Mouse (Mus musculus) ES-E14 (cell line): ENCODE measurements around the gene Rbp3.

Experiments used
- CHD2 ChIP-seq: IDR thresholded peaks from 2 replicates; pipeline ENCODE4 v1.6.1; 2014; ENCODE audit warnings: mild to moderate bottlenecking, low read depth, low read length, inconsistent platforms
- MAFK ChIP-seq: IDR thresholded peaks from 2 replicates; pipeline ENCODE4 v1.6.1; 2014; ENCODE audit warnings: mild to moderate bottlenecking, low read depth, low read length, inconsistent platforms; ENCODE audit not compliant: insufficient read depth
- ZNF384 ChIP-seq: IDR thresholded peaks from 2 replicates; pipeline ENCODE4 v1.6.1; 2012; ENCODE audit warnings: low read depth, low read length, inconsistent platforms

GRCm38 (mm10) chr14:33904851-33905250, 49.0 kb upstream of the Rbp3 start:
- no peak for TF ChIP-seq MAFK
- no peak for TF ChIP-seq ZNF384
- no peak for TF ChIP-seq CHD2
